Mouse (Mus musculus) forebrain, postnatal 0 days (tissue): ENCODE results near the gene Strc. TPM values are rescaled to one million over a fixed set of nuclear protein-coding genes. Genes with fewer than 3 reads are reported as not detected.

Source experiments
- ATAC-seq: fragments of 200-750 bp; cut with Nextera tagmentation; 2 replicates; pipeline ENCODE4 v1.8.0; 2017; ENCODE audit warnings: mild to moderate bottlenecking, moderate library complexity
- DNase-seq: peaks from one replicate; pipeline ENCODE4 v3.0.0-alpha.2; 2015
- H3K27ac ChIP-seq: fragments of 300-500 bp; sonication (generic); 2 replicates; pipeline ENCODE4 v1.5.1; 2014; ENCODE audit warnings: low read depth, mild to moderate bottlenecking, antibody characterized with exemption, low read length, moderate library complexity, mixed read lengths
- H3K27me3 ChIP-seq: fragments of 300-500 bp; sonication (generic); 2 replicates; pipeline ENCODE4 v1.6.1; 2014; ENCODE audit warnings: mild to moderate bottlenecking, low read length, mixed read lengths; ENCODE audit not compliant: insufficient read depth
- H3K36me3 ChIP-seq: fragments of 300-500 bp; sonication (generic); 2 replicates; pipeline ENCODE4 v1.6.1; 2014; ENCODE audit warnings: mild to moderate bottlenecking, moderate library complexity; ENCODE audit not compliant: insufficient read depth
- H3K4me1 ChIP-seq: fragments of 300-500 bp; sonication (generic); 2 replicates; pipeline ENCODE4 v1.6.1; 2014; ENCODE audit warnings: antibody characterized with exemption; ENCODE audit not compliant: insufficient read depth
- H3K4me2 ChIP-seq: fragments of 300-500 bp; sonication (generic); 2 replicates; pipeline ENCODE4 v1.6.1; 2014; ENCODE audit warnings: low read depth, mild to moderate bottlenecking, moderate library complexity
- H3K4me3 ChIP-seq: fragments of 300-500 bp; sonication (generic); 2 replicates; pipeline ENCODE4 v1.5.1; 2014; ENCODE audit warnings: low read depth, low read length, mixed read lengths
- H3K9ac ChIP-seq: fragments of 300-500 bp; sonication (generic); 2 replicates; pipeline ENCODE4 v1.6.1; 2014; ENCODE audit warnings: mild to moderate bottlenecking
- H3K9me3 ChIP-seq: fragments of 300-500 bp; sonication (generic); 2 replicates; pipeline ENCODE4 v1.6.1; 2016; ENCODE audit warnings: low read length
- CTCF ChIP-seq: sonication (generic); IDR thresholded peaks from 2 replicates; pipeline ENCODE4 v1.5.1; 2016; ENCODE audit warnings: antibody characterized with exemption, control low read depth, low read depth
- WGBS: fragments of 180-500 bp; shearing (Covaris S2); extraction: QIAGEN DNeasy Blood & Tissue Kit; methylation state at CpG from one replicate; pipeline ENCODE4 v1.1.7; 2014; 5-methylcytosine and 5-hydroxymethylcytosine counted together
- polyA plus RNA-seq: library from polyadenylated mRNA; unstranded; fragments of >200 nt; fragmentation: Nextera tagmentation; extraction: Ambion mirVana; gene quantifications from 2 replicates; pipeline ENCODE4 v1.2.1, GENCODE M21; 2015
- total RNA-seq: library from RNA; depleted of rRNA; stranded (reverse); fragments of >200 nt; gene quantifications from 2 replicates; pipeline ENCODE4 v1.2.3, GENCODE M21; 2014; rRNA removed

The Strc gene
- total and polyA plus RNA-seq, 2 experiments from 2014 or later = not detected

GRCm38 (mm10) chr2:121323693-121324470 lies 63.1 kb downstream of the Strc start:
- 83% methylated on average over 10 of the region's 10 CpGs for WGBS
- H3K9ac ChIP-seq = no peak overlapping the region
- H3K27ac ChIP-seq = no peak overlapping the region
- ATAC-seq (no peak), DNase-seq (no peak)
- no peak for TF ChIP-seq CTCF
- H3K36me3 ChIP-seq = peaks cover 19% of the 10 kb centered on the region
- H3K4me3 ChIP-seq = no peak overlapping the region
- no peaks in the 10 kb centered on the region for H3K4me1 ChIP-seq
- no peaks in the 10 kb centered on the region for H3K27me3 ChIP-seq
- no peak overlapping the region for H3K4me2 ChIP-seq
- no peaks in the 10 kb centered on the region for H3K9me3 ChIP-seq

DNA sequence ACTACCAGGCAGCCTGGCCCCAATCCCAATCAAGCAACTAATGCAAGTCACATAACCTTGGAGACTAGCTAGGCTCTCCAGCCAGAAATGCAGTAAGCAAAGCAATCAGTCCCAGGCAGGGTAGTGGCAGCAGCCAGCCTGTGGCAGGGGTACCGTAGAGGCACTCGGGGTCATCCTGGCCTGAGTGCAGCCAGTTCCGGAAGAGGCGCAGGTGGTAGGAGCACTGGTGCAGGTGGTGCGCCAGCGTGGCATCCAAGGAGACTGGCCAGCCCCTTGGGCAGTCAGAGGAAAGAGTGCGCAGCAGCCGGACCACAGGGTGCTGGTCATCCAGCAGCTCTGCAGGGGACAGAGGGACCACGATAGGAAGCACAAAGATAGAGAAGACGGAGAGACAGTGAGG lies 63.9 kb downstream of the Strc start:
- DNase-seq = no peak

GRCm38 (mm10) chr2:121316278-121316677 lies 70.7 kb downstream of the Strc start:
- DNase-seq (no peak), ATAC-seq (no peak)
- no peaks in the 10 kb centered on the region for H3K4me1 ChIP-seq
- H3K27ac ChIP-seq = no peak overlapping the region
- WGBS = 81% methylated on average over 8 of the region's 8 CpGs
- H3K4me3 ChIP-seq = no peak overlapping the region
- TF ChIP-seq CTCF = no peak
- H3K36me3 ChIP-seq = peaks cover 9% of the 10 kb centered on the region
- H3K9me3 ChIP-seq = no peaks in the 10 kb centered on the region
- no peaks in the 10 kb centered on the region for H3K27me3 ChIP-seq
- no peak overlapping the region for H3K4me2 ChIP-seq
- no peak overlapping the region for H3K9ac ChIP-seq

More for the DNA sequence above, 63.9 kb downstream of the Strc start:
- H3K27me3 ChIP-seq = no peaks in the 10 kb centered on the region
- no peaks in the 10 kb centered on the region for H3K4me1 ChIP-seq
- no peaks in the 10 kb centered on the region for H3K9me3 ChIP-seq
- no peak overlapping the region for H3K4me2 ChIP-seq
- H3K9ac ChIP-seq = no peak overlapping the region
- no peak for ATAC-seq
- H3K4me3 ChIP-seq = no peak overlapping the region
- no peak overlapping the region for H3K27ac ChIP-seq
- H3K36me3 ChIP-seq = peaks cover 19% of the 10 kb centered on the region
- no peak for TF ChIP-seq CTCF
- WGBS = 89% methylated on average over 10 of the region's 10 CpGs

Other genes with a start within 250 kb of the Strc start
- 21.8 and 24.2 TPM in 2 replicates for gene Adal, start 246.7 kb downstream of the Strc start, total RNA-seq
- gene Adal, start 246.7 kb downstream of the Strc start, polyA plus RNA-seq = 19.4 and 23.4 TPM in 2 replicates
- gene Lcmt2, start 246.5 kb downstream of the Strc start, total RNA-seq = 8.6 and 12.0 TPM in 2 replicates
- gene Lcmt2, start 246.5 kb downstream of the Strc start, polyA plus RNA-seq = 13.2 and 16.3 TPM in 2 replicates
- 26.1 and 29.7 TPM in 2 replicates for gene Tubgcp4, start 216.5 kb downstream of the Strc start, total RNA-seq
- 12.4 and 18.5 TPM in 2 replicates for gene Tubgcp4, start 216.5 kb downstream of the Strc start, polyA plus RNA-seq
- gene Zscan29, start 216.0 kb downstream of the Strc start, total RNA-seq = 7.4 and 8.0 TPM in 2 replicates
- gene Zscan29, start 216.0 kb downstream of the Strc start, polyA plus RNA-seq = 3.5 and 4.9 TPM in 2 replicates
- 154 and 183 TPM in 2 replicates for gene Trp53bp1, start 115.8 kb downstream of the Strc start, total RNA-seq
- 49.9 and 80.9 TPM in 2 replicates for gene Trp53bp1, start 115.8 kb downstream of the Strc start, polyA plus RNA-seq
- gene Map1a, start 97.6 kb downstream of the Strc start, total RNA-seq = 75.6 and 76.0 TPM in 2 replicates
- 18.1 and 27.4 TPM in 2 replicates for gene Map1a, start 97.6 kb downstream of the Strc start, polyA plus RNA-seq
- gene Ppip5k1, start 31.8 kb downstream of the Strc start, total RNA-seq = 11.1 and 12.4 TPM in 2 replicates
- 10.9 and 13.6 TPM in 2 replicates for gene Ppip5k1, start 31.8 kb downstream of the Strc start, polyA plus RNA-seq
- gene Ckmt1, start 29.5 kb downstream of the Strc start, total RNA-seq = 73.2 and 77.4 TPM in 2 replicates
- 69.3 and 80.6 TPM in 2 replicates for gene Ckmt1, start 29.5 kb downstream of the Strc start, polyA plus RNA-seq
- gene Pdia3, start 26.6 kb upstream of the Strc start, total RNA-seq = 63.4 and 69.9 TPM in 2 replicates
- gene Pdia3, start 26.6 kb upstream of the Strc start, polyA plus RNA-seq = 215 and 267 TPM in 2 replicates
- gene Catsper2, start 26.6 kb upstream of the Strc start, total RNA-seq = 4.9 and 7.2 TPM in 2 replicates
- gene Catsper2, start 26.6 kb upstream of the Strc start, polyA plus RNA-seq = 2.4 and 3.3 TPM in 2 replicates
- gene Ell3, start 57.1 kb upstream of the Strc start, total RNA-seq = 0.23 TPM in 1 of 2 replicates, not detected in the other
- 1.2 and 1.4 TPM in 2 replicates for gene Ell3, start 57.1 kb upstream of the Strc start, polyA plus RNA-seq
- 323 and 378 TPM in 2 replicates for gene Serf2, start 62.0 kb upstream of the Strc start, total RNA-seq
- 303 and 370 TPM in 2 replicates for gene Serf2, start 62.0 kb upstream of the Strc start, polyA plus RNA-seq
- gene Hypk, start 66.1 kb upstream of the Strc start, total RNA-seq = 16.8 and 22.0 TPM in 2 replicates
- gene Hypk, start 66.1 kb upstream of the Strc start, polyA plus RNA-seq = 114 and 121 TPM in 2 replicates
- gene Serinc4, start 69.6 kb upstream of the Strc start, total RNA-seq = 3.1 and 6.2 TPM in 2 replicates
- 1.2 and 1.8 TPM in 2 replicates for gene Serinc4, start 69.6 kb upstream of the Strc start, polyA plus RNA-seq
- gene Mfap1b, start 86.9 kb upstream of the Strc start, total RNA-seq = 34.5 and 36.4 TPM in 2 replicates
- 44.6 and 58.4 TPM in 2 replicates for gene Mfap1b, start 86.9 kb upstream of the Strc start, polyA plus RNA-seq
- gene Mfap1a, start 119.5 kb upstream of the Strc start, total RNA-seq = 16.1 and 25.7 TPM in 2 replicates
- gene Mfap1a, start 119.5 kb upstream of the Strc start, polyA plus RNA-seq = 12.8 and 20.4 TPM in 2 replicates
- 4.7 and 5.1 TPM in 2 replicates for gene Wdr76, start 119.6 kb upstream of the Strc start, total RNA-seq
- 0.88 and 1.5 TPM in 2 replicates for gene Wdr76, start 119.6 kb upstream of the Strc start, polyA plus RNA-seq